Mouse (Mus musculus): ENCODE results near the gene Pgf. TPM values are rescaled to one million over a fixed set of nuclear protein-coding genes. Genes with fewer than 3 reads are reported as not detected.
A peak's percentile ranks its signal among the peaks of the same experiment; 100 is the strongest.

The Pgf gene
- total and polyA plus RNA-seq, 2 experiments from 2014 or later = 3.6 to 5.0 TPM

GRCm38 (mm10) chr12:85195086-85195485 lies 17.5 kb upstream of the Pgf start:
- DNase-seq (ENCODE audit: low spot score) (no peak), ATAC-seq (ENCODE audit: insufficient read depth, low read depth) (peak; percentile 10)

GRCm38 (mm10) chr12:85194623-85195018 lies 17.0 kb upstream of the Pgf start:
- Histone ChIP-seq H3K4me1 (ENCODE audit: control insufficient read depth, insufficient read depth) (peaks cover 27% of the 10 kb centered on the region), H3K9me3 (replicated peaks; ENCODE audit: control insufficient read depth, low read length) (no peaks in the 10 kb centered on the region), H3K4me2 (ENCODE audit: low read depth, low read length) (no peak overlapping the region), H3K9ac (replicated peaks; ENCODE audit: low read depth, low read length) (no peak overlapping the region), H3K27ac (ENCODE audit: low read depth) (peak overlapping the region; percentile 39), H3K36me3 (replicated peaks; ENCODE audit: control insufficient read depth, insufficient read depth, low read length) (no peaks in the 10 kb centered on the region), H3K27me3 (ENCODE audit: control insufficient read depth, insufficient read depth, low read length) (no peaks in the 10 kb centered on the region), H3K4me3 (ENCODE audit: low read depth, low read length) (no peak overlapping the region)
- DNase-seq (ENCODE audit: low spot score) (no peak), ATAC-seq (ENCODE audit: insufficient read depth, low read depth) (peak; percentile 49)
- TF ChIP-seq EP300 (IDR thresholded peaks at IDR 0.05; ENCODE audit: low read depth) (no peak), CTCF (IDR thresholded peaks at IDR 0.05; ENCODE audit: low read depth) (no peak)
- WGBS = 4% methylated on average over 4 of the region's 4 CpGs

More at GRCm38 (mm10) chr12:85195086-85195485, 17.5 kb upstream of the Pgf start:
- Histone ChIP-seq H3K27me3 (ENCODE audit: control insufficient read depth, insufficient read depth, low read length) (no peaks in the 10 kb centered on the region), H3K9ac (replicated peaks; ENCODE audit: low read depth, low read length) (no peak overlapping the region), H3K27ac (ENCODE audit: low read depth) (no peak overlapping the region), H3K36me3 (replicated peaks; ENCODE audit: control insufficient read depth, insufficient read depth, low read length) (no peaks in the 10 kb centered on the region), H3K4me3 (ENCODE audit: low read depth, low read length) (no peak overlapping the region), H3K4me1 (ENCODE audit: control insufficient read depth, insufficient read depth) (peaks cover 27% of the 10 kb centered on the region), H3K4me2 (ENCODE audit: low read depth, low read length) (no peak overlapping the region), H3K9me3 (replicated peaks; ENCODE audit: control insufficient read depth, low read length) (no peaks in the 10 kb centered on the region)
- TF ChIP-seq CTCF (IDR thresholded peaks at IDR 0.05; ENCODE audit: low read depth) (no peak), EP300 (IDR thresholded peaks at IDR 0.05; ENCODE audit: low read depth) (no peak)
- 52% methylated on average over 5 of the region's 5 CpGs for WGBS

GRCm38 (mm10) chr12:85193923-85194622 lies 16.5 kb upstream of the Pgf start:
- no peak for TF ChIP-seq EP300 (IDR thresholded peaks at IDR 0.05; ENCODE audit: low read depth)
- TF ChIP-seq CTCF (IDR thresholded peaks at IDR 0.05; ENCODE audit: low read depth) = no peak
- no peak for DNase-seq (ENCODE audit: low spot score)
- no peak overlapping the region for H3K4me2 ChIP-seq (ENCODE audit: low read depth, low read length)

GRCm38 (mm10) chr12:85193146-85193545 lies 15.6 kb upstream of the Pgf start:
- TF ChIP-seq EP300 (IDR thresholded peaks at IDR 0.05; ENCODE audit: low read depth) (no peak), CTCF (IDR thresholded peaks at IDR 0.05; ENCODE audit: low read depth) (no peak)
- no peak for DNase-seq (ENCODE audit: low spot score)
- Histone ChIP-seq H3K36me3 (replicated peaks; ENCODE audit: control insufficient read depth, insufficient read depth, low read length) (no peaks in the 10 kb centered on the region), H3K9me3 (replicated peaks; ENCODE audit: control insufficient read depth, low read length) (no peaks in the 10 kb centered on the region), H3K9ac (replicated peaks; ENCODE audit: low read depth, low read length) (no peak overlapping the region), H3K4me1 (ENCODE audit: control insufficient read depth, insufficient read depth) (peaks cover 27% of the 10 kb centered on the region), H3K4me3 (ENCODE audit: low read depth, low read length) (no peak overlapping the region), H3K27me3 (ENCODE audit: control insufficient read depth, insufficient read depth, low read length) (no peaks in the 10 kb centered on the region), H3K27ac (ENCODE audit: low read depth) (no peak overlapping the region), H3K4me2 (ENCODE audit: low read depth, low read length) (no peak overlapping the region)
- ATAC-seq (ENCODE audit: insufficient read depth, low read depth) = no peak
- WGBS = 84% methylated on average over 10 of the region's 10 CpGs

More at GRCm38 (mm10) chr12:85193923-85194622, 16.5 kb upstream of the Pgf start:
- no peaks in the 10 kb centered on the region for H3K9me3 ChIP-seq (replicated peaks; ENCODE audit: control insufficient read depth, low read length)
- H3K36me3 ChIP-seq (replicated peaks; ENCODE audit: control insufficient read depth, insufficient read depth, low read length) = no peaks in the 10 kb centered on the region
- 80% methylated on average over 11 of the region's 11 CpGs for WGBS
- H3K27ac ChIP-seq (ENCODE audit: low read depth) = peak overlapping the region; percentile 39
- no peaks in the 10 kb centered on the region for H3K27me3 ChIP-seq (ENCODE audit: control insufficient read depth, insufficient read depth, low read length)
- peak; percentile 22 for ATAC-seq (ENCODE audit: insufficient read depth, low read depth)
- no peak overlapping the region for H3K4me3 ChIP-seq (ENCODE audit: low read depth, low read length)
- H3K9ac ChIP-seq (replicated peaks; ENCODE audit: low read depth, low read length) = no peak overlapping the region
- H3K4me1 ChIP-seq (ENCODE audit: control insufficient read depth, insufficient read depth) = peaks cover 27% of the 10 kb centered on the region

- DNase-seq (ENCODE audit: low spot score) (no peak), ATAC-seq (ENCODE audit: insufficient read depth, low read depth) (peak; percentile 56)
- WGBS = 39% methylated on average over 19 of the region's 19 CpGs
- Histone ChIP-seq H3K36me3 (replicated peaks; ENCODE audit: control insufficient read depth, insufficient read depth, low read length) (no peaks in the 10 kb centered on the region), H3K9ac (replicated peaks; ENCODE audit: low read depth, low read length) (no peak overlapping the region), H3K27me3 (ENCODE audit: control insufficient read depth, insufficient read depth, low read length) (no peaks in the 10 kb centered on the region), H3K4me2 (ENCODE audit: low read depth, low read length) (no peak overlapping the region; the same call in 1 of the 2 replicates), H3K27ac (ENCODE audit: low read depth) (no peak overlapping the region), H3K9me3 (replicated peaks; ENCODE audit: control insufficient read depth, low read length) (no peaks in the 10 kb centered on the region), H3K4me3 (ENCODE audit: low read depth, low read length) (no peak overlapping the region), H3K4me1 (ENCODE audit: control insufficient read depth, insufficient read depth) (peaks cover 27% of the 10 kb centered on the region)
- TF ChIP-seq EP300 (IDR thresholded peaks at IDR 0.05; ENCODE audit: low read depth) (no peak), CTCF (IDR thresholded peaks at IDR 0.05; ENCODE audit: low read depth) (no peak)
These were observed 15.0 kb upstream of the Pgf start for GRCm38 (mm10) chr12:85192461-85193108.
